Mouse (Mus musculus): ENCODE results near the gene Ank.

DNA sequence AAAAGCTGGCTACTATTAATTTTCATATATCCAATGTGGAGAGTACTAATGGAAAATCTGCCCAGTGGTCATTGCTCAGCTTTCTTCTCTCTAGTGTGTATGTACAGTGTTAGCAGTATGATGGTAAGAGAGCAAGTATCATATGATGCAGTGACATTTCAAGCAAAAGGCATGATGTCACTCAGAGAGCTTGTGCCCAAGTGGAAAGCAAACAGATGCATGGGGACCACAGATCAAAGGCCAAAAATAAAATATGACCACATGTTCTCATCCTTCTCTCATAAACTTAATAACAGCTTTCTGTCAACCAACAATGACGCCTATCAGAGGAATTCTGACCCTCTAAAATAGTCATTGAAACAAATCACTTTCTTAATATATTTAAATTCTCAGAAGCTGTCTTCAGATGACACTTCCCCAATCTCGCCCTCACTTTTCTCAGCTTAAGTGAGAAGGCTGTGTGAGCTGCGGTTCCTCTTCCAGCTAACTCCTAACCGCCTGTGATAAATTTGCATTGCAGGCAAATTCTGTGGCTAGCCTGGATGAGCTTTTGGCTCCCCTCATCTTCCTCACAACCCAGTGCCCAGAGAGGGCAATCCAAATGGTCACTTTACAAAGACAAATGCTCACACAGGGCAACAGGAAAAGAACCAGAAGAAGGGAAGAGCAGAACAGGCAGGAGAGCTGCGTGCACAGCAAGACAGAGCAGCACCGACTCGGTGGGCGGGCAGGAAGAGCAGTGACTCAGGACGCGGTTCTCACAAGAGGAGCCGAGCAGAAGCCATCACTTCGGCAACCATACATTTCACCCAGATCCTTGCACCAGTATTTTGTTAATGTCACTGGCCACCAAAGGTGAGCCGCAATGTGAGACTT, 158.8 kb downstream of the Ank start:
- TF ChIP-seq CTCF (IDR thresholded peaks at IDR 0.05; ENCODE audit: low read depth, low read length) (no peak), EP300 (IDR thresholded peaks at IDR 0.05; ENCODE audit: insufficient read depth, low read depth, low read length) (no peak)

Data from ES-Bruce4 (cell line).